Mouse (Mus musculus) embryonic facial prominence, embryonic 11.5 days (tissue): ENCODE measurements around the gene Tssk3. TPM values are rescaled to one million over a fixed set of nuclear protein-coding genes. Genes with fewer than 3 reads are reported as not detected.
A peak's percentile ranks its signal among the peaks of the same experiment; 100 is the strongest.

Experiments
- ATAC-seq: fragments of 200-750 bp; cut with Nextera tagmentation; replicated peaks from 2 replicates; pipeline ENCODE4 v1.8.0; 2017; ENCODE audit warnings: low read depth; ENCODE audit not compliant: insufficient number of reproducible peaks, low FRiP score, low TSS enrichment
- DNase-seq: peaks from one replicate; pipeline ENCODE4 v3.0.0-alpha.2; 2015; ENCODE audit warnings: low spot score
- H3K27ac ChIP-seq: fragments of 300-500 bp; sonication (generic); replicated peaks from 2 replicates; pipeline ENCODE4 v1.5.1; 2014; ENCODE audit warnings: mild to moderate bottlenecking, low read depth, low read length, control low read depth
- H3K27me3 ChIP-seq: fragments of 300-500 bp; sonication (generic); 2 replicates; pipeline ENCODE4 v1.6.1; 2014; ENCODE audit warnings: mild to moderate bottlenecking, low read length, moderate library complexity, mixed read lengths; ENCODE audit not compliant: control insufficient read depth, insufficient read depth
- H3K36me3 ChIP-seq: fragments of 300-500 bp; sonication (generic); replicated peaks from 2 replicates; pipeline ENCODE4 v1.6.1; 2014; ENCODE audit warnings: low read depth, mild to moderate bottlenecking, low read length, moderate library complexity, mixed read lengths; ENCODE audit not compliant: control insufficient read depth, insufficient read depth
- H3K4me1 ChIP-seq: fragments of 300-500 bp; sonication (generic); 2 replicates; pipeline ENCODE4 v1.6.1; 2014; ENCODE audit warnings: low read length, mixed read lengths; ENCODE audit not compliant: control insufficient read depth, insufficient read depth
- H3K4me2 ChIP-seq: fragments of 300-500 bp; sonication (generic); 2 replicates; pipeline ENCODE4 v1.6.1; 2014; ENCODE audit warnings: low read depth, mild to moderate bottlenecking, control low read depth, low read length, moderate library complexity
- H3K4me3 ChIP-seq: fragments of 300-500 bp; sonication (generic); 2 replicates; pipeline ENCODE4 v1.5.1; 2014; ENCODE audit warnings: low read depth, low read length, control low read depth
- H3K9ac ChIP-seq: fragments of 300-500 bp; sonication (generic); replicated peaks from 2 replicates; pipeline ENCODE4 v1.6.1; 2014; ENCODE audit warnings: mild to moderate bottlenecking, control low read depth, low read length
- H3K9me3 ChIP-seq: fragments of 300-500 bp; sonication (generic); replicated peaks from 2 replicates; pipeline ENCODE4 v1.6.1; 2016; ENCODE audit warnings: mild to moderate bottlenecking, low read length, inconsistent platforms, mixed read lengths; ENCODE audit not compliant: control insufficient read depth
- WGBS: fragments of 180-500 bp; shearing (Covaris S2); extraction: QIAGEN DNeasy Blood & Tissue Kit; methylation state at CpG from one replicate; pipeline ENCODE4 v1.1.7; 2014; 5-methylcytosine and 5-hydroxymethylcytosine counted together
- polyA plus RNA-seq: library from polyadenylated mRNA; unstranded; fragments of >200 nt; fragmentation: Nextera tagmentation; extraction: Ambion mirVana; gene quantifications from 2 replicates; pipeline ENCODE4 v1.2.1, GENCODE M21; 2014

The Tssk3 gene
- polyA plus RNA-seq, 1 experiment from 2014 or later: not detected

GRCm38 (mm10) chr4:129513891-129514290 is 23.1 kb upstream of the Tssk3 start:
- H3K9me3 ChIP-seq: no peaks in the 10 kb centered on the region
- peaks cover 8% of the 10 kb centered on the region for H3K36me3 ChIP-seq
- H3K27ac ChIP-seq: peak overlapping the region; percentile 98
- H3K4me2 ChIP-seq: peak overlapping the region; percentile 58
- no peaks in the 10 kb centered on the region for H3K27me3 ChIP-seq
- DNase-seq (peak; percentile 41), ATAC-seq (peak; percentile 12)
- H3K4me1 ChIP-seq: no peaks in the 10 kb centered on the region; the same call in 1 of the 2 replicates
- WGBS: 0% methylated on average over 32 of the region's 57 CpGs
- peak overlapping the region; percentile 100 for H3K4me3 ChIP-seq
- peak overlapping the region; percentile 100 for H3K9ac ChIP-seq

GRCm38 (mm10) chr4:129513086-129513767 is 22.4 kb upstream of the Tssk3 start, which contains the start of gene Marcksl1:
Gene Marcksl1, plus strand, starts transcription at chr4:129513581.
- 4% methylated on average over 47 of the region's 47 CpGs for WGBS
- ATAC-seq (peak; percentile 82), DNase-seq (peak; percentile 94)
- H3K4me3 ChIP-seq: peak within 1 kb of the TSS; percentile 100
- H3K4me1 ChIP-seq: no peaks in the 10 kb centered on the region; the same call in 1 of the 2 replicates
- H3K27me3 ChIP-seq: no peaks in the 10 kb centered on the region
- no peaks in the 10 kb centered on the region for H3K9me3 ChIP-seq
- H3K9ac ChIP-seq: peak within 1 kb of the TSS; percentile 100
- peak within 1 kb of the TSS; percentile 58 for H3K4me2 ChIP-seq
- H3K36me3 ChIP-seq: peaks cover 8% of the 10 kb centered on the region
- H3K27ac ChIP-seq: peak within 1 kb of the TSS; percentile 98

GRCm38 (mm10) chr4:129511413-129512096 is 20.7 kb upstream of the Tssk3 start:
- ATAC-seq: no peak
- Histone ChIP-seq H3K27me3 (no peaks in the 10 kb centered on the region), H3K27ac (no peak overlapping the region), H3K36me3 (peaks cover 1% of the 10 kb centered on the region), H3K4me2 (no peak overlapping the region), H3K4me3 (no peak overlapping the region), H3K4me1 (no peaks in the 10 kb centered on the region; the same call in 1 of the 2 replicates), H3K9me3 (no peaks in the 10 kb centered on the region), H3K9ac (no peak overlapping the region)
- 18% methylated on average over 6 of the region's 6 CpGs for WGBS
- no peak for DNase-seq

DNA sequence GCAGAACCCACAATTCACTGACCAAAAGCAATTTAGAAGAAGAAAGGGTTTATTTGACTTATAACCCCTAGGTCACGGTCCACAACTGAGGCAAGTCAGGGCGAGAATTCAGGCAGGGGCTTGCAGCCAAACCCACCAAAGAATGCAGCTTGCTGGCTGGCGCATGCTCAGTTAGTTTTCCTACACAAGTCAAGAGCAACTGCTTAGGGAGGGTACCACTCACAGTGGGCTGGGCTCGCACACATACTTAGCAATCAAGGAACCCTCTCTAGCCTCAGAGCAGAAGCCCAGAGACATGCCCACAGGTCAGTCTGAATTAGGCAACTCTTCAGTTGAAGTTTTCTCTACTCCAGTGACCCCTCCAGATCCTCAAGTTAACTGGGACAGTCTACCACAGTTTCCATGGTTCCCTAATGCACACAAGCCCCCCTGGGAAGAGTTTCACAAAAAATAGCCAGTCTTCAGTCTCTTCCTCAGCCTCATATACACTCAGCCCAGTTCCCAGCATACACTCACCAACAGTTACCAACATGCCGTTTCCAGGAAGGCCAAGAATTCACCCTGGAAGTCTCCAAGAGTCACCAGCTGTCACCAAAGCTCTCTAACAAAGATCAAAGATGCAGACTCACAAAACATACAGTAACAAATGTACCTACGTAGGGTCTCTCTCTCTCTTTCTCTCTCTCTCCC is 20.0 kb upstream of the Tssk3 start:
- H3K27ac ChIP-seq: no peak overlapping the region
- 33% methylated on average over 6 of the region's 6 CpGs for WGBS
- H3K9me3 ChIP-seq: no peaks in the 10 kb centered on the region
- no peaks in the 10 kb centered on the region for H3K36me3 ChIP-seq
- H3K4me3 ChIP-seq: no peak overlapping the region
- ATAC-seq (no peak), DNase-seq (no peak)
- no peaks in the 10 kb centered on the region for H3K27me3 ChIP-seq
- no peaks in the 10 kb centered on the region; the same call in 1 of the 2 replicates for H3K4me1 ChIP-seq
- no peak overlapping the region for H3K4me2 ChIP-seq
- H3K9ac ChIP-seq: no peak overlapping the region

DNA sequence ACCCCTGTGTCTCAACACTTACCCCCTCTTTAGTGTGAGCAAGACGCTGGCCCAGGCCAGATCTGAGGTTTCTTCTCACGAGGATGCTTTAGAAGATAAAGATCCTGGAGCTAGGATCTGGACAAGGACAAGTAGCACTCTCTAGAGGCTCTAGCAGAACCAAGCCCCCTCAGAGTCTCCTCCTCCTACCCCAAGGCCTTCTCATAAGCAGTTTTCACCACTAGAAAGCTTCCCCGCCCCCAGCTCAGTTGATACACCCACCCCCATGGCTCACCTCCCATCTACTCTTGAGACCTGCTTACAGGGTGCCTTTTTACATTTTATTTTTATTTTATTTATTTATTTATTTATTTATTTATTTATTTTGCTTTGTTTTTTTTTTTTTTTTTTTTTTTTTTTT is 18.8 kb upstream of the Tssk3 start:
- H3K4me3 ChIP-seq: no peak overlapping the region
- H3K4me2 ChIP-seq: no peak overlapping the region
- WGBS: 63% methylated on average over 3 of the region's 3 CpGs
- H3K36me3 ChIP-seq: no peaks in the 10 kb centered on the region
- no peak for DNase-seq
- no peak overlapping the region for H3K27ac ChIP-seq
- no peak overlapping the region for H3K9ac ChIP-seq
- no peak for ATAC-seq
- H3K4me1 ChIP-seq: no peaks in the 10 kb centered on the region; the same call in 1 of the 2 replicates
- H3K27me3 ChIP-seq: no peaks in the 10 kb centered on the region
- no peaks in the 10 kb centered on the region for H3K9me3 ChIP-seq

DNA sequence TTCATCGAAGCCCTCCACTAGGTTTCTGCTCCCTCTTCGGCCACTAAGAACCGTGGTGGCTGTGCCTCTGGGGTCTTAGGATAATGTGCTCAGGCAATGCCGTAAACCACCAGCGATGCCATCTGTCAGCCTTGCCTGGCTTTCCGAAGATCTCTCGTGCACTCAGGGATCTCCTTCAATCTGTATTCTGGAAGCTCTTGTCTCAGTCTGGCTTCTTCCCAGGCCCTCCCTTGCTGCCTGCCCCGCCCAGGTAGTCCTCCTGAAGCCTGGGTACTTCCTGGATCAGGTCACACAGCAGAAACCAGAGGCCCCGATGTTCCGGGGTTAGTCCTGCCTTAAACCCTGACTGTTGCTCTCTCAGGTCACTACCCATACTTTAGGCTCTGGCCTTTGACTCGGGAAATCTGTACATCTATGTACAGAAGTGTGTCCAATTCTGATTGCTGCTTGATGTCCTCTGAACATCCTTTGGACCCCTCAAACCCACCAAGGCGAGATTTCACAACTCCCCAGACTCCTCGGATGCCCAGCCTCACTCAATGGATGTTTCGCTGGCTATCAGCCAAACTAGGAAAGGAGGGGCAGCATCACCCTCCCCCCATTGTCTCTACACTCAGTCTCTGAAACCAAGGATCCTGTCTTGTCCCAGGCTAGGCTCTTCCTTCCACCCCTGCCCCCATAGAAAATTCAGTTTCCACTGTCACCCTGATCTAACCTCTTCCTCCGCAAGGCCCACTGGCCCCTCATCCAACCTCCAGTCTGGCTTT is 18.2 kb upstream of the Tssk3 start:
- no peak overlapping the region for H3K27ac ChIP-seq
- no peaks in the 10 kb centered on the region for H3K36me3 ChIP-seq
- no peak overlapping the region for H3K4me3 ChIP-seq
- H3K9ac ChIP-seq: no peak overlapping the region
- 70% methylated on average over 15 of the region's 15 CpGs for WGBS
- DNase-seq (no peak), ATAC-seq (no peak)
- H3K4me1 ChIP-seq: no peaks in the 10 kb centered on the region; the same call in 1 of the 2 replicates
- no peak overlapping the region for H3K4me2 ChIP-seq
- no peaks in the 10 kb centered on the region for H3K27me3 ChIP-seq
- H3K9me3 ChIP-seq: no peaks in the 10 kb centered on the region

- H3K4me3 ChIP-seq: no peak overlapping the region
- no peak overlapping the region for H3K27ac ChIP-seq
- no peak for DNase-seq
- H3K36me3 ChIP-seq: no peaks in the 10 kb centered on the region
- no peak overlapping the region for H3K4me2 ChIP-seq
- no peaks in the 10 kb centered on the region; the same call in 1 of the 2 replicates for H3K4me1 ChIP-seq
- no peaks in the 10 kb centered on the region for H3K9me3 ChIP-seq
- WGBS: 75% methylated on average over 3 of the region's 3 CpGs
- no peaks in the 10 kb centered on the region for H3K27me3 ChIP-seq
- H3K9ac ChIP-seq: no peak overlapping the region
- no peak for ATAC-seq
Measured at GRCm38 (mm10) chr4:129508237-129508515, 17.4 kb upstream of the Tssk3 start.
